Mouse (Mus musculus) adrenal gland (tissue): ENCODE measurements around the gene Map7.

Experiments
- intact Hi-C: fragments of 180-260 bp; cut with DNase I; formaldehyde crosslinking; loops from one replicate; pipeline ENCODE4 v1.15.1; 2025
- long read RNA-seq, 2 experiments: library from polyadenylated mRNA; unstranded; transcript quantifications; one replicate each; pipeline ENCODE4 v2.0.0; 2020; ENCODE audit warnings: borderline replicate concordance in 1 of 2; ENCODE audit not compliant: insufficient replicate concordance in 1 of 2

Gene Map7
- long read RNA-seq, experiment 1, full-length matches to known transcripts, result 3 of 4 reads
- long read RNA-seq, experiment 1, partial matches to known transcripts, result 0 of 4 reads
- long read RNA-seq, experiment 1, other reads (novel, unspliced or antisense), result 1 of 4 reads
- long read RNA-seq, experiment 2, full-length matches to known transcripts, result 2 of 10 reads
- long read RNA-seq, experiment 2, partial matches to known transcripts, result 7 of 10 reads
- long read RNA-seq, experiment 2, other reads (novel, unspliced or antisense), result 1 of 10 reads

GRCm38 (mm10) chr10:20148130-20148772 is at the start of gene Map7:
Gene Map7 (plus strand): TSS chr10:20148471.
- intact Hi-C loops, result no loop called here

- intact Hi-C loops, result no loop called here
Observed at GRCm38 (mm10) chr10:20101456-20101855, 46.8 kb upstream of the Map7 start.

- intact Hi-C loops, result no loop called here
Observed at GRCm38 (mm10) chr10:20104271-20104931, 43.9 kb upstream of the Map7 start.

- intact Hi-C loops, result no loop called here
Observed at GRCm38 (mm10) chr10:20105575-20105974, 42.7 kb upstream of the Map7 start.

GRCm38 (mm10) chr10:20107031-20107430 is 41.2 kb upstream of the Map7 start:
- intact Hi-C loops, result no loop called here

- intact Hi-C loops, result no loop called here
Observed at GRCm38 (mm10) chr10:20111508-20111907, 36.8 kb upstream of the Map7 start.

- intact Hi-C loops, result no loop called here
Observed at GRCm38 (mm10) chr10:20112026-20112973, 36.0 kb upstream of the Map7 start.

- intact Hi-C loops, result loop anchor here (5.0 kb wide), 2 partner anchors 42 to 212 kb away; partner anchors contain the start of gene Pex7
Observed at GRCm38 (mm10) chr10:20119504-20120425, 28.5 kb upstream of the Map7 start.

- intact Hi-C loops, result loop anchor here (5.0 kb wide), 2 partner anchors 45 to 215 kb away; partner anchors contain the start of gene Pex7
Observed at GRCm38 (mm10) chr10:20121981-20122380, 26.3 kb upstream of the Map7 start.

GRCm38 (mm10) chr10:20123401-20123800 is 24.9 kb upstream of the Map7 start:
- intact Hi-C loops, result loop anchor here (5.0 kb wide), 2 partner anchors 46 to 216 kb away; partner anchors contain the start of gene Pex7

- intact Hi-C loops, result loop anchor here (5.0 kb wide), 2 partner anchors 47 to 217 kb away; partner anchors contain the start of gene Pex7
Observed at GRCm38 (mm10) chr10:20124576-20124975, 23.7 kb upstream of the Map7 start.

GRCm38 (mm10) chr10:20125226-20125625 is 23.0 kb upstream of the Map7 start:
- intact Hi-C loops, result loop anchor here (5.0 kb wide), 1 partner anchor 193 kb away; the partner anchor contains the start of gene Map3k5

GRCm38 (mm10) chr10:20132933-20133652 is 15.2 kb upstream of the Map7 start:
- intact Hi-C loops, result loop anchor here (10.0 kb wide), 1 partner anchor 418 kb away; the partner anchor contains the start of gene Il20ra

- intact Hi-C loops, result loop anchor here (10.0 kb wide), 1 partner anchor 421 kb away; the partner anchor contains the start of gene Il20ra
Observed at GRCm38 (mm10) chr10:20135350-20136058, 12.8 kb upstream of the Map7 start.

- intact Hi-C loops, result loop anchor here (10.0 kb wide), 1 partner anchor 422 kb away; the partner anchor contains the start of gene Il20ra
Observed at GRCm38 (mm10) chr10:20136505-20136904, 11.8 kb upstream of the Map7 start.

GRCm38 (mm10) chr10:20141376-20141775 is 6.9 kb upstream of the Map7 start:
- intact Hi-C loops, result no loop called here

GRCm38 (mm10) chr10:20148773-20149120 is 476 bp downstream of the Map7 start:
- intact Hi-C loops, result no loop called here

- intact Hi-C loops, result no loop called here
Observed at GRCm38 (mm10) chr10:20149121-20149834, 1.0 kb downstream of the Map7 start.
